Mouse (Mus musculus) heart, postnatal 0 days (tissue): ENCODE results near the gene Nudt3.

Experiments
- CTCF ChIP-seq: IDR thresholded peaks from 2 replicates; pipeline ENCODE4 v1.5.1; 2016; ENCODE audit warnings: antibody characterized with exemption, control low read depth, low read depth
- EP300 ChIP-seq: IDR thresholded peaks from 2 replicates; pipeline ENCODE4 v1.6.1; 2016; ENCODE audit warnings: antibody characterized with exemption, low read depth

- TF ChIP-seq CTCF = no peak
- TF ChIP-seq EP300 = no peak
These were observed 52.0 kb downstream of the Nudt3 start for GRCm38 (mm10) chr17:27571315-27571714.
